Mouse (Mus musculus) left cerebral cortex, postnatal 25 days (tissue): ENCODE measurements around the gene Sart3. TPM values are rescaled to one million over a fixed set of nuclear protein-coding genes. Genes with fewer than 3 reads are reported as not detected.
A peak's percentile ranks its signal among the peaks of the same experiment; 100 is the strongest.

Source experiments
- DNase-seq, 2 experiments: peaks; one replicate each; pipeline ENCODE4 v3.0.0; 2022; ENCODE audit warnings: low spot score in 2 of 2, mixed read lengths in 1 of 2
- intact Hi-C: fragments of 180-260 bp; cut with DNase I; formaldehyde crosslinking; loops from one replicate; pipeline ENCODE4 v1.15.1; 2025
- total RNA-seq, 2 experiments: library from RNA; stranded (reverse); gene quantifications; 2 replicates each; pipeline ENCODE4 v1.2.3; 2021

Sart3 gene
- total RNA-seq, 2 experiments from 2014 or later = 36.6 to 37.1 TPM

GRCm38 (mm10) chr5:113773664-113774063, 1.4 kb upstream of the Sart3 start:
- intact Hi-C loops = loop anchor here (1.0 to 5.0 kb wide), 4 partner anchors 42 to 609 kb away; partner anchors contain the start of genes Kctd10 and Ube3b
- peak; percentile 86 to 88 for DNase-seq

- no peak for DNase-seq
- intact Hi-C loops = loop anchor here (1.0 to 5.0 kb wide), 4 partner anchors 42 to 609 kb away; partner anchors contain the start of genes Kctd10 and Ube3b
These were observed 702 bp upstream of the Sart3 start for GRCm38 (mm10) chr5:113772905-113773519.

- intact Hi-C loops = loop anchor here (2.0 to 5.0 kb wide), 3 partner anchors 35 to 611 kb away; partner anchors contain the start of genes Kctd10 and Ube3b
- peak; percentile 91 to 93 for DNase-seq
These were observed 822 bp downstream of the Sart3 start for GRCm38 (mm10) chr5:113771213-113772162.

GRCm38 (mm10) chr5:113768806-113769205, 3.5 kb downstream of the Sart3 start:
- peak in 1 of 2 experiments; percentile 72 for DNase-seq
- intact Hi-C loops = no loop called here

- DNase-seq = peak in 1 of 2 experiments; percentile 22
These were observed 6.4 kb downstream of the Sart3 start for GRCm38 (mm10) chr5:113765641-113766526.

GRCm38 (mm10) chr5:113764426-113764825, 7.9 kb downstream of the Sart3 start:
- intact Hi-C loops = no loop called here
- no peak for DNase-seq

More at GRCm38 (mm10) chr5:113765641-113766526, 6.4 kb downstream of the Sart3 start:
- intact Hi-C loops = no loop called here

- no peak for DNase-seq
- intact Hi-C loops = no loop called here
These were observed 10.7 kb downstream of the Sart3 start for GRCm38 (mm10) chr5:113761585-113761984.

- intact Hi-C loops = no loop called here
- no peak for DNase-seq
These were observed 16.8 kb downstream of the Sart3 start for GRCm38 (mm10) chr5:113755347-113756030.

- DNase-seq = no peak
- intact Hi-C loops = no loop called here
These were observed 20.7 kb downstream of the Sart3 start for GRCm38 (mm10) chr5:113751521-113752157.

- no peak for DNase-seq
- intact Hi-C loops = no loop called here
These were observed 23.6 kb downstream of the Sart3 start for GRCm38 (mm10) chr5:113748556-113749331.

GRCm38 (mm10) chr5:113747629-113748028, 24.7 kb downstream of the Sart3 start:
- DNase-seq = no peak
- intact Hi-C loops = no loop called here

- intact Hi-C loops = loop anchor here (2.0 to 10.0 kb wide), 2 partner anchors 33 to 453 kb away; no protein-coding TSS in a partner anchor
- DNase-seq = no peak
These were observed 34.6 kb downstream of the Sart3 start for GRCm38 (mm10) chr5:113737607-113738237.

GRCm38 (mm10) chr5:113736522-113737164, 35.7 kb downstream of the Sart3 start:
- intact Hi-C loops = loop anchor here (2.0 to 10.0 kb wide), 2 partner anchors 34 to 452 kb away; no protein-coding TSS in a partner anchor
- DNase-seq = no peak

GRCm38 (mm10) chr5:113736113-113736502, 36.2 kb downstream of the Sart3 start:
- no peak for DNase-seq
- intact Hi-C loops = loop anchor here (2.0 to 10.0 kb wide), 2 partner anchors 35 to 451 kb away; no protein-coding TSS in a partner anchor

GRCm38 (mm10) chr5:113735345-113736112, 36.8 kb downstream of the Sart3 start, which contains the start of gene Ficd:
Ficd (plus strand) TSS chr5:113735803.
- DNase-seq = peak; percentile 94
- intact Hi-C loops = loop anchor here (2.0 to 10.0 kb wide), 2 partner anchors 35 to 451 kb away; no protein-coding TSS in a partner anchor

- no peak for DNase-seq
- intact Hi-C loops = loop anchor here (10.0 kb wide), 1 partner anchor 450 kb away; no protein-coding TSS in a partner anchor
These were observed 37.3 kb downstream of the Sart3 start for GRCm38 (mm10) chr5:113735023-113735344.
